Mouse (Mus musculus): Measurements from ENCODE around the gene 4921539E11Rik. TPM values are rescaled to one million over a fixed set of nuclear protein-coding genes. Genes with fewer than 3 reads are reported as not detected.
A peak's percentile ranks its signal among the peaks of the same experiment; 100 is the strongest.

4921539E11Rik gene
- total RNA-seq, 2 experiments from 2014 or later: not detected

- no peak for DNase-seq (ENCODE audit: extremely low spot score in 1 of 2, low spot score in 2 of 2)
- intact Hi-C loops (cut with DNase I): no loop called here
These were observed 41.1 kb downstream of the 4921539E11Rik start for GRCm38 (mm10) chr4:103249436-103250085.

- no peak for DNase-seq (ENCODE audit: extremely low spot score in 1 of 2, low spot score in 2 of 2)
- intact Hi-C loops (cut with DNase I): no loop called here
These were observed 42.9 kb downstream of the 4921539E11Rik start for GRCm38 (mm10) chr4:103247813-103248212.

GRCm38 (mm10) chr4:103247249-103247648 is 43.4 kb downstream of the 4921539E11Rik start:
- intact Hi-C loops (cut with DNase I): no loop called here
- no peak for DNase-seq (ENCODE audit: extremely low spot score in 1 of 2, low spot score in 2 of 2)

- DNase-seq (ENCODE audit: extremely low spot score in 1 of 2, low spot score in 2 of 2): no peak
- intact Hi-C loops (cut with DNase I): no loop called here
These were observed 58.5 kb downstream of the 4921539E11Rik start for GRCm38 (mm10) chr4:103232156-103232555.

DNA sequence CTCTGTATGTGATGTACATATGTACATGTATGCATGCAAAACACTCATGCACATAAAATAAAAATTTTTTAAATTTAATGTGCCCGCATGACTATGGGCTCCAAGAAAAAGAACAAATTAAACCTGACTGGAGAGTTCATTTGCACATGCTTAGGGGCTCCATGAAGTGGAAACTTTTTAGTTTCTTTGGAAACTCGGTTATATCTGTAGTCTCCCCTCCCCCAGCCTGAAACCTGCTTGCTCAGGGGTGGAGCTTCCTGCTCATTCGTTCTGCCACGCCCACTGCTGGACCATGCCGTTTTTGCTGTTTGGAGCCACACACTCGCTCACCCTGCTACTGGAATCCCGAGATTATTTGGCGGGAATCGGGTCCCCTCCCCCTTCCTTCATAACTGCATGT is 67.8 kb downstream of the 4921539E11Rik start:
- no peak for DNase-seq (ENCODE audit: extremely low spot score in 1 of 2, low spot score in 2 of 2)
- intact Hi-C loops (cut with DNase I): no loop called here

GRCm38 (mm10) chr4:103221789-103222188 is 68.9 kb downstream of the 4921539E11Rik start:
- intact Hi-C loops (cut with DNase I): no loop called here
- no peak for DNase-seq (ENCODE audit: extremely low spot score in 1 of 2, low spot score in 2 of 2)

DNA sequence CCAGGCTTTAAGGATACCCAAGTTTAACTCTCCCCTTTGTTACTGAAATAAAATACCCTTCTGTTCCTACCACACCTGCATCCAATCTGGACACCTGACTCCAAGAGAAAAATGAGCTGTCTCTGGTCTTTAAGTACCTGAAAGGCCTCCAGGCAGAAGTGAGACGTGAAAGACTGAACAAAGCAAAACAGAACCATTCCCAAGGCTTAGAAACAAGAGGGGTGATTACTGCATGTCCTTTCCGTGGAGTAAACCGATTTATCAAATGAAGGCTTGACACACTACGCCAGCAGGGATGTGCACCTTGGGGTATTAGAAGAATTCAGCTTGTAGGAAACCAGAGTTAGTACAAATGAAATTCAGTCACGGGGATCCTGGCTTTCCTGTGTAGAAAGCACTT is 71.7 kb downstream of the 4921539E11Rik start:
- intact Hi-C loops (cut with DNase I): no loop called here
- DNase-seq (ENCODE audit: extremely low spot score in 1 of 2, low spot score in 2 of 2): no peak

DNA sequence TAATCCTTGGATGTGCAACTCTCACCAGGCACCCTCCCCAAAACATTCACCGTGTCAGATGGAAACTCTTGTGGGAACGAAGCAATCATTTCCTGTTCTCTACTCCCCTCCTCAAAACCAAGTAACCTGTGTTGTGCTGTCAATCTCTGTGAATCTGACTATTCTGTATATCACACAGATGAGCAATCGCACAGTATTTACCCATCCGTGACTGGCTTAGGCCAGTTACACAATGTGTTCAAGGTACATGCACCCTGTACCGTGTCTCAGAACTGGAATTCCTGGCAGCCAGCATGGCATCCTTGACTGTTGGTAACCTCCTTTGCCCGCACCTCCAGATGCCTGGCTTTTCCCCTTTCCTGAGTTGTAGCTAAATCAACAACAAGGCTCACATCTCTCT is 74.6 kb downstream of the 4921539E11Rik start:
- intact Hi-C loops (cut with DNase I): no loop called here
- DNase-seq (ENCODE audit: extremely low spot score in 1 of 2, low spot score in 2 of 2): no peak

GRCm38 (mm10) chr4:103214925-103215820 is 75.5 kb downstream of the 4921539E11Rik start, which contains the start of gene Slc35d1:
Gene Slc35d1, minus strand, starts transcription at chr4:103215164.
- DNase-seq (ENCODE audit: extremely low spot score in 1 of 2, low spot score in 2 of 2): peak; percentile 82 to 91
- intact Hi-C loops (cut with DNase I): no loop called here

- DNase-seq (ENCODE audit: extremely low spot score in 1 of 2, low spot score in 2 of 2): peak in 1 of 2 experiments; percentile 53
- intact Hi-C loops (cut with DNase I): no loop called here
These were observed 76.2 kb downstream of the 4921539E11Rik start for GRCm38 (mm10) chr4:103214498-103214924.

GRCm38 (mm10) chr4:103213859-103214497 is 76.7 kb downstream of the 4921539E11Rik start:
- no peak for DNase-seq (ENCODE audit: extremely low spot score in 1 of 2, low spot score in 2 of 2)
- intact Hi-C loops (cut with DNase I): no loop called here

DNA sequence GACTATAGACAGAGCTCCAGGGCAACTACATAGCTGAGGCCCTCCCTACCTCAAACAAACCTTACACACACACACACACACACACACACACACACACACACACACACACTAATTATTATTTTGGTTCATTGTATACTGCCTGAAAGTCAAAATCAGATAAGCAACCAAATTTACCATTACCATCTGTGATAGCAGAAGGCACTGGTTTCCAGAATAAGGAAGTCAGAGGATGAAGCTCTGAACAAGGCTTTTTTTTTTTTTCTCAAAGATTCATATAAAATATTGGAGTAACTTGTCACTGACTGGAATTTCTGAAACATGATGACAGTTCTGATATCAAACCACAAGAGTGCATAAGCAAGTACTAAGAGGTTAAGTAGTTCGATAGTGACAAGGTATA is 82.1 kb downstream of the 4921539E11Rik start:
- intact Hi-C loops (cut with DNase I): no loop called here
- DNase-seq (ENCODE audit: extremely low spot score in 1 of 2, low spot score in 2 of 2): no peak

DNA sequence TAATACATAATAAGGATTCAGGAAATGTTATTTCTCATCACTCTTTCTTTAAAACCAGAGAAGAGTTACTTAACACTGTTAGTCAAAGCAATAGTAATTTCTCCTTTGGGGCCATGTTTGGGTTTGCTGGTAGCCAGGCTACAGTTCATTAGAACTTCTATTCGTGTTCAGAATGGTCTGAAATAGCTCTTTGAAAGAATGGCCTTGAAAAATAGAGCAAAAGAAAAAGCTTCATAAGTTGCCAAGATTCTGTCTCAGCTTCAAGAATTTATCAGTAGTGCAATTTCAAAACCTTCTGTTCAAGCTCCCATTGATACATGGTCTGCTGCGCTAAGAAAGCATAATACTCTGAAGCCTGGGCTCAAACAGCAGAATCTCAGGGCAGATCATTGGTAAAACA is 87.0 kb downstream of the 4921539E11Rik start:
- intact Hi-C loops (cut with DNase I): no loop called here
- no peak for DNase-seq (ENCODE audit: extremely low spot score in 1 of 2, low spot score in 2 of 2)

GRCm38 (mm10) chr4:103200046-103200445 is 90.6 kb downstream of the 4921539E11Rik start:
- intact Hi-C loops (cut with DNase I): no loop called here

GRCm38 (mm10) chr4:103199086-103199485 is 91.6 kb downstream of the 4921539E11Rik start:
- intact Hi-C loops (cut with DNase I): no loop called here
- DNase-seq (ENCODE audit: extremely low spot score in 1 of 2, low spot score in 2 of 2): no peak

More at GRCm38 (mm10) chr4:103200046-103200445, 90.6 kb downstream of the 4921539E11Rik start:
- DNase-seq (ENCODE audit: extremely low spot score in 1 of 2, low spot score in 2 of 2): no peak

- intact Hi-C loops (cut with DNase I): no loop called here
- no peak for DNase-seq (ENCODE audit: extremely low spot score in 1 of 2, low spot score in 2 of 2)
These were observed 93.3 kb downstream of the 4921539E11Rik start for GRCm38 (mm10) chr4:103197401-103197800.

DNA sequence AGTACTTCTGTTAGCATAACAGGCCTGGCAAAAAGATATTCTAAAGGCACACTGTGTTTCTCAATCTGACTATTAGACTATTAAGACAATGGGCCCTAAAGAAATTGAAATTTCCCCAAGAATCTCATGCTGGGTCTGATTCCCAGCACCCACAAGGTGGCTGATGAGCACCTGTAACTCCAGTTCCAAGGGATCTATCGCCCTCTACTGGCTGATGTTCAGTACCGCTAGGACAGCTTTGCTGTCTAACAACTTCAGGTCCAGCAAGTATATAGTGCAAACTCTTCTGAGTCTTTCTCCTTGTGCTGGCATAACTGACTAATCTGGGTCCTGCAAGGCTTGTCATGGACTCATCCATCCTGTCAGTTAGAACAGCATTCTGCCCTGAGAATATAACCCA is 98.2 kb downstream of the 4921539E11Rik start:
- DNase-seq (ENCODE audit: extremely low spot score in 1 of 2, low spot score in 2 of 2): no peak
- intact Hi-C loops (cut with DNase I): no loop called here

DNA sequence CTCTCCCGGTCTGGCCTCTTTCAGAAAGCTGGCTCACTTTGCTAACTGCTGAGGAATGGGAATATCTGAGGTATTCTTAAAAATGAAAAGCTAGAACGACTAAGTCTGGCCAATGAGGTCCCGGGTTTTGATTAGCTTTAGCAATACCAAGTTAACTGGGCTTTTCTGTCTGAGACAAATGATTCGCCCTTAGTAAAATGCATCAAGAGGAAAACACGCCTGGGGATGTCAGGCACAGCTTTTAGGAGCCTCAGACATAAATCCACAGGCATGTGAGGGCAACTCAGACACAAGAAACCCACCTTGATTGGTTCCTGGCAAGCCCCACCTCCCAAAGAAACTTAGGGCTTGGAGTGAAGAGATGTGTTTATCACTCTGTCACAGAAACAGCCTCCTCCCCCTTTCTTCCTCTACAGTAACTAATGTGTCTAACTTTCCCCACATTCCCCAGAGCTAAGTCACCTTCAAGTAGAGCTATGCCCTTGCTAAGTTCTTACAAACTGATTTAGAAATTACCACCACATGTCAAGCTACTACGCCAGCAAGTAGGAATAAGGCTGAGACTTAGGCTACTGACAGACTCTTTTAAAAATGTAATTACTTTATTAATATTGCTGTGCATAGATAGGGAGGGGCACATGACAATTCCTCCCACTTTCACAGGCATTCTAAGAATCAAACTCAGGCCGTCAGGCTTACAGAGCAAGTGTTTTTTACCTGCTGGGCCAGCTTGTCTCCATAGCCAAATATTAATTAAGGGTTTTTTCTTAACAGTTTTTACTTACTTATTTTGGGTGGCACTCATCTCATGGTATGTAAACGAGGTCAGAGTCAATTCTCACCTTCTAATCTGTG is 101.7 kb downstream of the 4921539E11Rik start:
- DNase-seq (ENCODE audit: extremely low spot score in 1 of 2, low spot score in 2 of 2): no peak
- intact Hi-C loops (cut with DNase I): no loop called here

Data from left cerebral cortex, postnatal 10 days (tissue).